Mouse (Mus musculus): ENCODE data around the gene Hdac1.

Hdac1 gene

GRCm38 (mm10) chr4:129558321-129558955 is 15.9 kb upstream of the Hdac1 start:
- 90% methylated on average over 12 of the region's 12 CpGs for WGBS

GRCm38 (mm10) chr4:129557256-129557808 is 14.8 kb upstream of the Hdac1 start:
- 85% methylated on average over 9 of the region's 9 CpGs for WGBS

- 9% methylated on average over 33 of the region's 33 CpGs for WGBS
These were observed 14.2 kb upstream of the Hdac1 start for GRCm38 (mm10) chr4:129556532-129557223.

- 1% methylated on average over 24 of the region's 24 CpGs for WGBS
These were observed 13.5 kb upstream of the Hdac1 start for GRCm38 (mm10) chr4:129555862-129556531.

- 6% methylated on average over 16 of the region's 16 CpGs for WGBS
These were observed 12.9 kb upstream of the Hdac1 start for GRCm38 (mm10) chr4:129555421-129555861.

GRCm38 (mm10) chr4:129554512-129554911 is 12.0 kb upstream of the Hdac1 start:
- WGBS, result 64% methylated on average over 6 of the region's 6 CpGs

- WGBS, result 91% methylated on average over 1 of the region's 1 CpGs
These were observed 7.8 kb upstream of the Hdac1 start for GRCm38 (mm10) chr4:129550295-129550694.

- 96% methylated on average over 2 of the region's 2 CpGs for WGBS
These were observed 6.8 kb upstream of the Hdac1 start for GRCm38 (mm10) chr4:129549306-129549705.

DNA sequence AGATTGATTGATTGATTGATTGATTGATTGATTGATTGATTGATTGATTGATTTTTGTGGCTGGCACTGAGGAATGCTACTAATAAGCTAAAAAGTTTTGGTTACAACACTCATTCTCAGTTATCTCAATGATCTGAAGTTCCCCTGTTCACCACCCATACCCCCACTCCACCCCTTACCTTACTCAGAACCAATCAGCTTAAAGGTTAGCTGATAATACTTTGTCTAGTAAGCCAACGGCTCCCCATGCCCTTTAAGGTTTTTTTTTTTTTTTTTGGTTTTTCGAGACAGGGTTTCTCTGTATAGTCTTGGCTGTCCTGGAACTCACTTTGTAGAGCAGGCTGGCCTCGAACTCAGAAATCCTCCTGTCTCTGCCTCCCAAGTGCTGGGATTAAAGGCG is 5.1 kb upstream of the Hdac1 start:
- WGBS, result 82% methylated on average over 4 of the region's 4 CpGs

DNA sequence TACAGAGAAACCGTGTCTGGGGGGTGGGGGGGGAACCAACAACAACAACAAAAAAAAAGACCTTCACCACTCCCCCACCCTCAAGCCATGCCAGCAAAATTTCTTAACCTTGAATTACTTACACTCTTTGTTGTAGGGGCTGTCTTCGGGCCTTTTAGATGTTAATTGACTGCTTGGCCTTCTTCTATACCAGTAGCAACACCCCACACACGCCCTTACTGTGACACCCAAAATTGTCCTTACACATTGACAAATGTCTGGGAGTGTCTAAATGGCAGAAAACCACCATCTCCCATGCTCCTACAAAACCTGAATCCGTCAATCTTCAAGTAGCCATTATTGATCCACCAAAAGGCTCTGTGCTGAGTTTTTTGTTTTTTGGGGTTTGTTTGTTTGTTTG is 1.6 kb upstream of the Hdac1 start:
- 85% methylated on average over 4 of the region's 4 CpGs for WGBS

GRCm38 (mm10) chr4:129541868-129542591 is 483 bp downstream of the Hdac1 start:
- WGBS, result 1% methylated on average over 30 of the region's 30 CpGs

GRCm38 (mm10) chr4:129540012-129540411 is 2.5 kb downstream of the Hdac1 start:
- 83% methylated on average over 6 of the region's 6 CpGs for WGBS

DNA sequence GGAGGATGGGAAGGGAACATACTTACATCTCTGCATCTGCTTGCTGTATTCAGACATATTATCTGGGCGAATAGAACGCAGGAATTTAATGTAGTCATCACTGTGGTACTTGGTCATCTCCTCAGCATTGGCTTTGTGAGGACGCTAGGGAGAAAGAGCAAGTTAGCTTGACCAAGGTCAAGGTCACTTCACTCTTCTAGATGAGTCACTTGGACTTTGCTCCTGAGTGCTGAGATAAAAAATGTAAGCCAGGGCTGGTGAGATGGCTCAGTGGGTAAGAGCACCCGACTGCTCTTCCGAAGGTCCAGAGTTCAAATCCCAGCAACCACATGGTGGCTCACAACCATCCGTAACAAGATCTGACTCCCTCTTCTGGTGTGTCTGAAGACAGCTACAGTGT is 13.6 kb downstream of the Hdac1 start:
- WGBS, result 96% methylated on average over 6 of the region's 6 CpGs

GRCm38 (mm10) chr4:129525889-129526288 is 16.6 kb downstream of the Hdac1 start:
- 85% methylated on average over 3 of the region's 3 CpGs for WGBS

DNA sequence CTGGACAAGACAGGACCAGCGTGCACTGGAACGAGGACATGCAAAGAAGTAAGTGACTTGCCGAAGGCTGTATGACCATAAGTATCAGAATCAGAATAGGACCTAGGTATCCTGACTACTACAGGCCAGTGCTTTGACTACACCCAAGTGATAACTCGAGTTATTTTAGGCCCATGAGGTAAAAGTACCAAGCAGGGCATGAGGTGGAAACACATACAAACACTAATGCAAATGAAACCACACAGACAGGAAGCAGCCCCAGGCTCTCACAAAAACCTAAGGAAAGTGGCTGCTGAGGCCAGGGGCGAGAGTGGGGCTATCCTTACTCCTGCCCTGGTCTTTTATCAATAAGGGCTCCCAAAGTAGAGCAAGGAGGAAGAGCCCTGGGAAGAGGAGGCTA is 17.2 kb downstream of the Hdac1 start:
- 89% methylated on average over 5 of the region's 5 CpGs for WGBS

DNA sequence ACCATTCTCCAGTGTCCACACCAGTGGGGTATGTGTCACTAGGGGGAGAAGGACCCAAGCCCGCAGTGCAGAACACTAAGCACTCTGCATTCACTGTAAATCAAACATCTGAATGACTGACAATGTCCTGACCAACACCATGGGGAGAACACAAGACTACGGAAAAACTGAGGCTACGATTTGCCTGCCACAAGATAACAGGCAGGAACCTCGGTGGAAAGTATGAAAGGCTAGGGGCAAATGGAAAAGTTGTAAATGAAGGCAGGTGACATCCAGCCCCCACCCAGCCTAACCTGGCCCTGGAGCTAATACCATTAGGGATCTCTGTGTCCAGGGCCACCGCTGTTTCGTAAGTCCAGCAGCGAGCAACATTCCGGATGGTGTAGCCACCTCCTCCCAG is 24.0 kb downstream of the Hdac1 start:
- 90% methylated on average over 8 of the region's 8 CpGs for WGBS

GRCm38 (mm10) chr4:129516925-129517324 is 25.6 kb downstream of the Hdac1 start:
- 59% methylated on average over 2 of the region's 2 CpGs for WGBS

- 2% methylated on average over 34 of the region's 35 CpGs for WGBS
These were observed 28.1 kb downstream of the Hdac1 start for GRCm38 (mm10) chr4:129514300-129514898.

DNA sequence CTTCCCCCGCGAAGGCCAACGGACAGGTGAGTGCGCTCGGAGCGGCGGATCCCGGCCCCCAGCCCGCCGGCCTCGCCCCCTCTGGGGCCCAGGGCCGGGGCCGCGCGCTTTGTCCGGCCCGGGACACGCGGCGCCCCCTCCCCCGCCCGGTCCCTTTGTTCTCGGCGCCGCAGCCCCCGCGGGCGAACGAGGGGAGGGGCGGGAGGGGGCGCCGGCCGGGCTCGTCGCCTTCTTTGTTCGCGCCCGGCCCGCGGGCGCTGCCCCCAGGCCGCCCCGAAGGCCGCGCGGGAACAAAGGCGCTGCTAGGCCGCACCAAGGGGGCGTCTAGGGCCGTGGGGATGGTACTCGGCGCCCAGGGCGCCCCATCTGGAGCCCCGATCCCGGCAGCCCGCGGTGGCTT is 28.6 kb downstream of the Hdac1 start:
- 2% methylated on average over 48 of the region's 57 CpGs for WGBS

- 10% methylated on average over 47 of the region's 47 CpGs for WGBS
These were observed 29.3 kb downstream of the Hdac1 start, which contains the start of gene Marcksl1 for GRCm38 (mm10) chr4:129513086-129513767. Gene Marcksl1, plus strand, starts transcription at chr4:129513581.
